In the genomic region with DNA sequence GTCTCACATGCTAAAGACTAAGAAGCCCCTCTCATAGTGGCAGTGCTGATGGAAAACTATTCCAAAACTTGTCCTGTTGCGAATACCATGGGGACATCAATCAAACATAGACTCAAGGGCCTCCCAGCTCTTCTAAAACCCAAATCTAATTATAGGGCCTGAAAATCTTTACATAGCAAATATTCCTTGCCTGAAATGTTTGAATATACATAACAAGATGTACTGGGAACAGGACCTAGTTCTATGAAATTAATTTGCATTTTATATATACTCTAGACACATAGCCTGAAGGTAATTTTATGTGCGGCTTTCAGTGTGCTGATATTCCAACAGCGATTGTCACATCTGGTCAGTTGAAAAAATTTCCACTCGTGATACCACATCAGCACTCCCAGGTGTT, we compare ENCODE assay signal across 38 mouse cellular contexts. TPM values are rescaled to one million over a fixed set of nuclear protein-coding genes. Genes with fewer than 3 reads are reported as not detected.
"Had no signal": no experiment of that assay in that cellular context is flagged by ENCODE, and none has a peak within 500 bp of the region (broad histone marks: within the 10 kb centered on the region; RNA-seq: fewer than 3 reads in every experiment).

No protein-coding gene starts in this region.

- ATAC-seq: hindbrain, embryonic 16.5 days; hindbrain, postnatal 0 days; inflammation-experienced regulatory T-cells, adult 6 months; intestine, embryonic 15.5 days; intestine, embryonic 16.5 days; intestine, postnatal 0 days had no signal

- H3K4me3 ChIP-seq: heart, embryonic 13.5 days; heart, embryonic 15.5 days; hindbrain, embryonic 10.5 days; hindbrain, embryonic 12.5 days; hindbrain, embryonic 13.5 days; hindbrain, embryonic 15.5 days; intestine, embryonic 15.5 days; kidney, embryonic 15.5 days; layer of hippocampus, adult 2 months; left cerebral cortex, adult 2 months had no signal

- H3K27ac ChIP-seq: heart, embryonic 15.5 days; hindbrain, embryonic 10.5 days; hindbrain, embryonic 12.5 days; hindbrain, embryonic 13.5 days; hindbrain, embryonic 14.5 days; hindbrain, embryonic 15.5 days; hindbrain, postnatal 0 days; intestine, embryonic 15.5 days; kidney, embryonic 15.5 days; kidney, postnatal 0 days; layer of hippocampus, adult 2 months had no signal

- H3K9ac ChIP-seq: heart, embryonic 13.5 days; heart, embryonic 15.5 days; hindbrain, embryonic 12.5 days; hindbrain, embryonic 13.5 days; hindbrain, embryonic 14.5 days; hindbrain, embryonic 15.5 days; intestine, embryonic 15.5 days; kidney, embryonic 15.5 days had no signal

- H3K4me1 ChIP-seq: hindbrain, embryonic 10.5 days; hindbrain, embryonic 12.5 days; hindbrain, embryonic 13.5 days; hindbrain, embryonic 15.5 days; intestine, embryonic 15.5 days; kidney, embryonic 15.5 days had no signal

- DNase-seq: heart, postnatal 10 days; heart, postnatal 14 days; heart, postnatal 36 days; heart, postnatal 4 days; kidney, adult 11 months; kidney, adult 18-20 months; kidney, adult 2 months; kidney, adult 8-10 months; kidney, adult 9 months; kidney, postnatal 10 days; kidney, postnatal 14 days; kidney, postnatal 25 days; kidney, postnatal 36 days; kidney, postnatal 4 days; layer of hippocampus, adult 9-11 months; layer of hippocampus, postnatal 36 days had no signal

- H3K36me3 ChIP-seq: heart, embryonic 15.5 days; hindbrain, embryonic 10.5 days; hindbrain, embryonic 12.5 days; hindbrain, embryonic 13.5 days; hindbrain, embryonic 15.5 days; intestine, embryonic 15.5 days; kidney, embryonic 15.5 days had no signal

- H3K27me3 ChIP-seq: heart, embryonic 13.5 days; heart, embryonic 15.5 days; hindbrain, embryonic 12.5 days; hindbrain, embryonic 13.5 days; hindbrain, embryonic 15.5 days; intestine, embryonic 15.5 days; kidney, embryonic 15.5 days had no signal

- H3K9me3 ChIP-seq: heart, embryonic 15.5 days; hindbrain, embryonic 12.5 days; hindbrain, embryonic 13.5 days; hindbrain, embryonic 15.5 days; intestine, embryonic 15.5 days; kidney, embryonic 15.5 days had no signal

- H3K4me2 ChIP-seq: heart, embryonic 13.5 days; heart, embryonic 15.5 days; hindbrain, embryonic 12.5 days; hindbrain, embryonic 13.5 days; hindbrain, embryonic 14.5 days; hindbrain, embryonic 15.5 days; intestine, embryonic 15.5 days; kidney, embryonic 15.5 days had no signal

RNA-seq across cellular contexts. Expression of a gene that starts 8.0 kb away (rescaled TPM):
- total RNA-seq: hematopoietic stem cell, adult 5-6 weeks had no signal
- polyA plus RNA-seq: hindbrain, embryonic 10.5 days; hindbrain, embryonic 11.5 days; hindbrain, embryonic 13.5 days; inflammation-experienced regulatory T-cells, adult 6 months; intestine, embryonic 14.5 days; intestine, embryonic 15.5 days; intestine, embryonic 16.5 days; kidney, embryonic 14.5 days; kidney, postnatal 0 days; large intestine, adult 2 months had no signal
